8 mouse cellular contexts compared by ENCODE assay signal in the genomic region with DNA sequence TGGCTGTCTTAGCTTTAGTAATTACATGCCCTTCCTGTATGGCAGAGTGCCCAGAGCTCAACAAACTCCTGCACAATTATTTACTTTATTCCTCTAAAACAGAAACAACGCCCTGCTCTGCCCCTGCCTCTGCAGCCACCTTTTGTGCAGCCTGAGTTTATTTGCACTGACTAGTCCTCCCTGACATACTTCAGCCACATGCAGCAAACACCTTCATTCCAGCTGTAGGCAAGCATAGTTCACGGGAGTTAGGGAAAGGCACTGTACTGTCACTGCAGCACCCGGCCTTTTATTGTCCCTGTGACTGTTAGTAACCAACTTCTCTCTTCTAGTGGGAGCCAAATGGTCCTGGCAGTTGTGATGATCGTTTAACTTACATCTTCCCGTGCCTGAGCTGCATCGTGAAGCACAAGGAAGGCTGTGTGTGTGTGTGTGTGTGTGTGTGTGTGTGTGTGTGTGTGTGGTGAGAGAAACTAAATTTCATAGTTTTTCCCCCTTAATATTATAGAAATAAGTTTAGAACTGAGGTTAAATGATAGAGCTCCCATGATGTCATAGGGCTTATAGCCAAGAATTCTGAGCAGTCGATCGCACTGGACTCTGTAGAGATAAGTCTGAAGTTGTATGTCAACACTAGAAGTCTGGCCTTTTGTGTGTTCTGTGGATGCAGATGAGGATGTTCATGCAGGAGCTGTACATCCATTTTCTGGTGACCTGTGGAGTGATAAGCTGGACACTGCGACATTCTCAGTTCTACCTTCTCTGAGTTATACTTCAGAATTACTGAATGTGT. TPM values are rescaled to one million over a fixed set of nuclear protein-coding genes. Genes with fewer than 3 reads are reported as not detected.
A peak's percentile ranks its signal among the peaks of the same experiment; 100 is the strongest.
DNase-seq lines count a peak whose midpoint lies in the region; ATAC-seq and TF ChIP-seq lines count a peak whose summit lies in the region.

No protein-coding gene starts in this region.

- TF ChIP-seq CTCF in kidney, adult 2 months (conservative IDR thresholded peaks at IDR 0.05; ENCODE audit: insufficient read depth, insufficient read length, low read depth, low read length), result no peak
- no peak for TF ChIP-seq CTCF in intestine, postnatal 0 days (IDR thresholded peaks at IDR 0.05; ENCODE audit: low read depth)

- ATAC-seq in intestine, postnatal 0 days, result peak; percentile 53; the same call in 1 of the 2 replicates

- peak overlapping the region; percentile 13; the same call in 1 of the 2 replicates for H3K27ac ChIP-seq in kidney, adult 2 months (ENCODE audit: insufficient read depth, low read depth, low read length)
- 0 out of 2 replicates have a peak overlapping the region, but pooled peaks have one; percentile 3 for H3K27ac ChIP-seq in brown adipose tissue, adult 24 weeks (replicated peaks; ENCODE audit: low read depth, low read length)
- H3K27ac ChIP-seq in intestine, postnatal 0 days (ENCODE audit: low read depth, low read length), result peak overlapping the region; percentile 51

- H3K27me3 ChIP-seq in kidney, adult 2 months (replicated peaks; ENCODE audit: control insufficient read depth, insufficient read depth, low read length), result no peaks in the 10 kb centered on the region
- H3K27me3 ChIP-seq in intestine, postnatal 0 days (replicated peaks; ENCODE audit: control insufficient read depth, insufficient read depth, low read length), result no peaks in the 10 kb centered on the region

- H3K9ac ChIP-seq in intestine, postnatal 0 days (ENCODE audit: low read depth, low read length), result no peak overlapping the region

- no peak for TF ChIP-seq POLR2A in kidney, adult 2 months (IDR thresholded peaks at IDR 0.05; ENCODE audit: low read depth, low read length)

- no peaks in the 10 kb centered on the region for H3K9me3 ChIP-seq in intestine, postnatal 0 days (ENCODE audit: control insufficient read depth)

- no peak overlapping the region for H3K4me2 ChIP-seq in intestine, postnatal 0 days (replicated peaks; ENCODE audit: low read depth)

- no peaks in the 10 kb centered on the region for H3K36me3 ChIP-seq in kidney, adult 2 months (ENCODE audit: control insufficient read depth, insufficient read depth, low read length)
- peaks cover 11% of the 10 kb centered on the region for H3K36me3 ChIP-seq in intestine, postnatal 0 days (ENCODE audit: control insufficient read depth, insufficient read depth)

- H3K4me3 ChIP-seq in kidney, adult 2 months (ENCODE audit: insufficient read depth, low read depth, low read length), result no peak overlapping the region
- H3K4me3 ChIP-seq in brown adipose tissue, adult 24 weeks (ENCODE audit: insufficient read depth, low read depth, low read length), result no peak overlapping the region
- H3K4me3 ChIP-seq in intestine, postnatal 0 days (ENCODE audit: low read depth, low read length), result no peak overlapping the region

- peak; percentile 67 for DNase-seq in kidney, adult 2 months
- DNase-seq in kidney, adult 11 months, result no peak
- peak; percentile 82 for DNase-seq in lung, postnatal 25 days (ENCODE audit: low spot score)
- DNase-seq in adrenal gland, postnatal 25 days, result no peak
- DNase-seq in gastrocnemius, adult 8-10 months (ENCODE audit: low spot score in 2 of 2), result no peak
- no peak for DNase-seq in testis, postnatal 14 days (ENCODE audit: low spot score)

- 19% methylated on average over 9 of the region's 9 CpGs for WGBS in kidney, adult 2 months
- WGBS in intestine, postnatal 0 days, result 25% methylated on average over 9 of the region's 9 CpGs

- H3K4me1 ChIP-seq in kidney, adult 2 months (ENCODE audit: control insufficient read depth, insufficient read depth, low read length), result peaks cover 8% of the 10 kb centered on the region; the same call in 1 of the 2 replicates
- peaks cover 15% of the 10 kb centered on the region for H3K4me1 ChIP-seq in brown adipose tissue, adult 24 weeks (ENCODE audit: control insufficient read depth, insufficient read depth, insufficient read length, low read length)
- H3K4me1 ChIP-seq in intestine, postnatal 0 days (replicated peaks; ENCODE audit: control insufficient read depth, insufficient read depth, low read length), result 0 out of 2 replicates have a peak, but pooled peaks cover 4% of the 10 kb centered on the region

RNA-seq across cellular contexts. Expression of a gene that starts 59.5 kb away (rescaled TPM):
- 211 and 242 TPM in 2 replicates for polyA plus RNA-seq in kidney, adult 2 months (2012; rRNA removed)
- 19.7 TPM in 2 replicates for polyA plus RNA-seq in brown adipose tissue, adult 24 weeks (2012; ENCODE audit: insufficient read depth, insufficient read length, missing spikeins)
- 27.7 and 30.5 TPM in 2 replicates for polyA plus RNA-seq in intestine, postnatal 0 days (2015; fragmentation: Nextera tagmentation; extraction: Ambion mirVana)
- total RNA-seq in adrenal gland, postnatal 25 days (2021), result 57.3 and 68.1 TPM in 2 replicates
- 10 to 100 TPM; 13.4 to 30.6 (median 19.3) TPM for total RNA-seq in gastrocnemius, adult 8-10 months (2022)

RNA-seq across cellular contexts. Expression of a gene that starts 59.7 kb away (rescaled TPM):
- polyA plus RNA-seq in kidney, adult 2 months (2012; rRNA removed), result 0.90 and 1.0 TPM in 2 replicates
- not detected in 2 replicates for polyA plus RNA-seq in brown adipose tissue, adult 24 weeks (2012; ENCODE audit: insufficient read depth, insufficient read length, missing spikeins)
- 0.80 and 0.81 TPM in 2 replicates for polyA plus RNA-seq in intestine, postnatal 0 days (2015; fragmentation: Nextera tagmentation; extraction: Ambion mirVana)
- total RNA-seq in adrenal gland, postnatal 25 days (2021), result 1.00 and 1.3 TPM in 2 replicates
- not detected for total RNA-seq in gastrocnemius, adult 8-10 months (2022)

Comparison
In these comparisons a context has a peak if more than half of its experiments do, and no peak if none do; other contexts are left out.
1. DNase-seq: peak in kidney, adult 2 months (single experiment) and lung, postnatal 25 days (single experiment); none in kidney, adult 11 months (single experiment), adrenal gland, postnatal 25 days (single experiment), gastrocnemius, adult 8-10 months (0 of 2) and testis, postnatal 14 days (single experiment).
2. Peak in every context shown above with its lines, with median percentiles within 50 percentile points of each other: H3K27ac ChIP-seq.